Mouse (Mus musculus): ENCODE measurements around the gene Klf3.

- TF ChIP-seq CTCF (IDR thresholded peaks at IDR 0.05; ENCODE audit: low read depth, low read length) (no peak), EP300 (IDR thresholded peaks at IDR 0.05; ENCODE audit: insufficient read depth, low read depth, low read length) (no peak)
Measured at GRCm38 (mm10) chr5:64806600-64806999, 3.4 kb downstream of the Klf3 start.

All from ES-Bruce4 (cell line).